Mouse (Mus musculus) lung, embryonic 15.5 days (tissue): ENCODE results near the gene Heatr6. TPM values are rescaled to one million over a fixed set of nuclear protein-coding genes. Genes with fewer than 3 reads are reported as not detected.

Source experiments
- ATAC-seq: fragments of 200-750 bp; cut with Nextera tagmentation; 2 replicates; pipeline ENCODE4 v1.8.0; 2017; ENCODE audit warnings: moderate number of reproducible peaks, borderline replicate concordance; ENCODE audit not compliant: low FRiP score, low TSS enrichment; ENCODE audit errors: extremely low read depth
- H3K27ac ChIP-seq: fragments of 300-500 bp; sonication (generic); 2 replicates; pipeline ENCODE4 v1.5.1; 2015; ENCODE audit warnings: moderate library complexity, mild to moderate bottlenecking, inconsistent platforms
- H3K27me3 ChIP-seq: fragments of 300-500 bp; sonication (generic); 2 replicates; pipeline ENCODE4 v1.6.1; 2015; ENCODE audit warnings: inconsistent platforms
- H3K36me3 ChIP-seq: fragments of 300-500 bp; sonication (generic); 2 replicates; pipeline ENCODE4 v1.6.1; 2015; ENCODE audit warnings: inconsistent platforms
- H3K4me1 ChIP-seq: fragments of 300-500 bp; sonication (generic); 2 replicates; pipeline ENCODE4 v1.6.1; 2015; ENCODE audit warnings: inconsistent platforms
- H3K4me2 ChIP-seq: fragments of 300-500 bp; sonication (generic); 2 replicates; pipeline ENCODE4 v1.6.1; 2015; ENCODE audit warnings: inconsistent platforms, mild to moderate bottlenecking, moderate library complexity
- H3K4me3 ChIP-seq: fragments of 300-500 bp; sonication (generic); 2 replicates; pipeline ENCODE4 v1.5.1; 2015; ENCODE audit warnings: mild to moderate bottlenecking, inconsistent platforms
- H3K9ac ChIP-seq: fragments of 300-500 bp; sonication (generic); 2 replicates; pipeline ENCODE4 v1.6.1; 2015; ENCODE audit warnings: inconsistent platforms
- H3K9me3 ChIP-seq: fragments of 300-500 bp; sonication (generic); 2 replicates; pipeline ENCODE4 v1.6.1; 2016; ENCODE audit warnings: inconsistent platforms
- WGBS: fragments of 180-500 bp; shearing (Covaris S2); methylation state at CpG from one replicate; pipeline ENCODE4 v1.1.7; 2015; 5-methylcytosine and 5-hydroxymethylcytosine counted together
- polyA plus RNA-seq: library from polyadenylated mRNA; unstranded; fragments of >200 nt; fragmentation: Nextera tagmentation; extraction: Ambion mirVana; gene quantifications from 2 replicates; pipeline ENCODE4 v1.2.1, GENCODE M21; 2015

Heatr6 gene
- 21.0 and 23.2 TPM in 2 replicates for polyA plus RNA-seq

DNA sequence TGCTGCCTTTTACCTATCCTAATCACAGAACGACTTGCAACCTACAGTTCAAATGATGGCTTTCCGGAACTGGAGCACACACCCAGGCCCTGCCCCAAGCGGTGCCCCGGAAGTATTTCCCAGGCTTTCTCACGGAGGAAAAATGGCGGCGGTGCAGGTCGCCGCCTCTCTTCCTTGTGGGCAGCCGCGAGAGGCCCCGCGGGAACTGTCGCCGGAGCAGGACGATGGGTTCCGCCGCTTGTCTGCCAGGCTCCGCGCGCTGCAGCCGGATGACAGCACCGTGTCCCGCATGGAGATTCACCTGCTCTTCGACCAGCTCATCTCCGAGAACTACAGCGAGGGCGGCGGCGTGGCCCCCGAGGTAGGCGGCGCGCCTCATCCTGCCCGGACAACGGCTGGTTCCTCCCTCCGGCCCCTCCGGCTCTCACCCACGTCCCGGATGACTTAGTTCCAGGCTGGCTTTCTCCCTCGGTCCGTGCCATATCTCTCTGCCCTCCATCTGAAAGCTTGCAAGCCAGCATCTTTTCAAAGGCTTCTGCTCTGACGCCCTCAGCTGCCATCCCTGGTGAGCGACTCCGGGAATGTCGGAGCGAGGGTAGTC, at the start of gene Heatr6:
Heatr6 (plus strand) TSS at position 116 of the 601 bp plus-strand sequence.
- peak within 1 kb of the TSS; percentile 81 for H3K4me3 ChIP-seq
- no peaks in the 10 kb centered on the region for H3K9me3 ChIP-seq
- peaks cover 18% of the 10 kb centered on the region; the same call in 1 of the 2 replicates for H3K27me3 ChIP-seq
- peaks cover 13% of the 10 kb centered on the region for H3K4me1 ChIP-seq
- peak within 1 kb of the TSS; percentile 82 for H3K27ac ChIP-seq
- under 1% methylated on average over 47 of the region's 47 CpGs for WGBS
- peak; percentile 95 for ATAC-seq
- H3K9ac ChIP-seq: peak within 1 kb of the TSS; percentile 75
- peaks cover 28% of the 10 kb centered on the region for H3K36me3 ChIP-seq
- peak within 1 kb of the TSS; percentile 57 for H3K4me2 ChIP-seq

GRCm38 (mm10) chr11:83703705-83704104, 49.8 kb upstream of the Heatr6 start, which contains the start of gene Wfdc17:
Wfdc17 (plus strand) TSS chr11:83703991.
- H3K9me3 ChIP-seq: no peaks in the 10 kb centered on the region
- WGBS: 28% methylated on average over 1 of the region's 1 CpGs
- H3K4me1 ChIP-seq: no peaks in the 10 kb centered on the region
- no peak within 1 kb of the TSS for H3K9ac ChIP-seq
- no peak within 1 kb of the TSS for H3K4me2 ChIP-seq
- no peak for ATAC-seq
- no peak within 1 kb of the TSS for H3K27ac ChIP-seq
- H3K36me3 ChIP-seq: no peaks in the 10 kb centered on the region
- no peak within 1 kb of the TSS for H3K4me3 ChIP-seq
- no peaks in the 10 kb centered on the region for H3K27me3 ChIP-seq

- Histone ChIP-seq H3K4me2 (no peak within 1 kb of the TSS), H3K4me3 (no peak within 1 kb of the TSS), H3K9me3 (no peaks in the 10 kb centered on the region), H3K4me1 (no peaks in the 10 kb centered on the region), H3K36me3 (no peaks in the 10 kb centered on the region), H3K27ac (no peak within 1 kb of the TSS), H3K27me3 (no peaks in the 10 kb centered on the region), H3K9ac (no peak within 1 kb of the TSS)
- no peak for ATAC-seq
- 64% methylated on average over 4 of the region's 4 CpGs for WGBS
Measured at GRCm38 (mm10) chr11:83708715-83709114, 44.8 kb upstream of the Heatr6 start, which contains the start of gene Wfdc18. Wfdc18 (plus strand) TSS chr11:83709015.

- ATAC-seq: no peak
Measured at GRCm38 (mm10) chr11:83709683-83710082, 43.8 kb upstream of the Heatr6 start.

GRCm38 (mm10) chr11:83712671-83713070, 40.8 kb upstream of the Heatr6 start:
- no peak overlapping the region for H3K27ac ChIP-seq
- H3K4me2 ChIP-seq: no peak overlapping the region
- no peaks in the 10 kb centered on the region for H3K4me1 ChIP-seq
- H3K4me3 ChIP-seq: no peak overlapping the region
- H3K9ac ChIP-seq: no peak overlapping the region
- 56% methylated on average over 1 of the region's 1 CpGs for WGBS
- no peaks in the 10 kb centered on the region for H3K27me3 ChIP-seq
- no peaks in the 10 kb centered on the region for H3K9me3 ChIP-seq
- no peak for ATAC-seq
- no peaks in the 10 kb centered on the region for H3K36me3 ChIP-seq

More at GRCm38 (mm10) chr11:83709683-83710082, 43.8 kb upstream of the Heatr6 start:
- Histone ChIP-seq H3K9ac (no peak overlapping the region), H3K9me3 (no peaks in the 10 kb centered on the region), H3K4me2 (no peak overlapping the region), H3K27me3 (no peaks in the 10 kb centered on the region), H3K27ac (no peak overlapping the region), H3K4me1 (no peaks in the 10 kb centered on the region), H3K4me3 (no peak overlapping the region), H3K36me3 (no peaks in the 10 kb centered on the region)
- WGBS: 86% methylated on average over 5 of the region's 5 CpGs

DNA sequence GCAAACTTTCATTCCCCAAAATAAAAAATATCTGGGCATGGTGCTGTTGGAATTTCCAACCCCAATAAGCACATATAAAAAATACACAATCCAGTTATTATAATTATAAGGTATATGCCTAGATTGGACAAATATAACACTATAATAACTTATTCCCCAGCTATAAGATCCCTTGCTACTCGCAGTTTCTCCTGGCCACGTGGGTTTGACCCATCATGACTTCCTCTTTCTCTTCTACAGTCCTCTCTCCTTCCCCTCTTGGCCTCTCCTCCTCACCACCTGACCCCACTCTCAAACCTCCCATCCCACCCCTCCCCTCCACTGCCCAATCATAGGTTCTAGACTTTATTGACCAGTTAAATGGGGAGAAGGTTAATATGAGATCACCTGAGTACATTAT, 39.6 kb upstream of the Heatr6 start:
- Histone ChIP-seq H3K4me1 (no peaks in the 10 kb centered on the region), H3K9ac (no peak overlapping the region), H3K27me3 (no peaks in the 10 kb centered on the region), H3K4me2 (no peak overlapping the region), H3K4me3 (no peak overlapping the region), H3K9me3 (no peaks in the 10 kb centered on the region), H3K27ac (no peak overlapping the region), H3K36me3 (no peaks in the 10 kb centered on the region)
- WGBS: 74% methylated on average over 2 of the region's 2 CpGs
- no peak for ATAC-seq

- 76% methylated on average over 6 of the region's 6 CpGs for WGBS
- H3K4me1 ChIP-seq: no peaks in the 10 kb centered on the region
- no peak for ATAC-seq
- no peaks in the 10 kb centered on the region for H3K27me3 ChIP-seq
- H3K4me2 ChIP-seq: no peak overlapping the region
- H3K4me3 ChIP-seq: no peak overlapping the region
- no peaks in the 10 kb centered on the region for H3K36me3 ChIP-seq
- H3K9ac ChIP-seq: no peak overlapping the region
- no peaks in the 10 kb centered on the region for H3K9me3 ChIP-seq
- H3K27ac ChIP-seq: no peak overlapping the region
Measured at GRCm38 (mm10) chr11:83717042-83717665, 36.3 kb upstream of the Heatr6 start.

DNA sequence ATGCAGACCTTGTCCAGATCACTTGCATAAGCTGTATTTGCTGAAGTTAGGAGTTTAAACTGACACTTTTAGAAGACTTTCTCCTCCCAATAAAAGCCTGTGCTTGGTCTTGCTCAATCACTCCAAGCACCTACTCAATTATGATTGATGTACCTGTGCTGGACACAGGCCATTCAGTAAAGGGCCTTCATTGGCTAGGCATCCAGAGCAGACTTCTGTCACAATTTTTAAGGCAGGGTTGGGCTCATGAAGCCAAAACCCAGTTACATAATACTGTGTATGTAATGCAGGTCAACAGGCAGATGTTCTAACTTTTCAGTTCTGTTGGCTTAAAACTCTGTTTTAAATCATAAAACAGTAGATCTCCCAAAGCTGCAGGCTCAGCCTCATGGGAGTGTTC, 32.7 kb upstream of the Heatr6 start:
- Histone ChIP-seq H3K9me3 (no peaks in the 10 kb centered on the region), H3K27me3 (no peaks in the 10 kb centered on the region), H3K36me3 (no peaks in the 10 kb centered on the region), H3K4me3 (no peak overlapping the region), H3K4me1 (no peaks in the 10 kb centered on the region), H3K4me2 (no peak overlapping the region), H3K9ac (no peak overlapping the region), H3K27ac (no peak overlapping the region)
- no peak for ATAC-seq

DNA sequence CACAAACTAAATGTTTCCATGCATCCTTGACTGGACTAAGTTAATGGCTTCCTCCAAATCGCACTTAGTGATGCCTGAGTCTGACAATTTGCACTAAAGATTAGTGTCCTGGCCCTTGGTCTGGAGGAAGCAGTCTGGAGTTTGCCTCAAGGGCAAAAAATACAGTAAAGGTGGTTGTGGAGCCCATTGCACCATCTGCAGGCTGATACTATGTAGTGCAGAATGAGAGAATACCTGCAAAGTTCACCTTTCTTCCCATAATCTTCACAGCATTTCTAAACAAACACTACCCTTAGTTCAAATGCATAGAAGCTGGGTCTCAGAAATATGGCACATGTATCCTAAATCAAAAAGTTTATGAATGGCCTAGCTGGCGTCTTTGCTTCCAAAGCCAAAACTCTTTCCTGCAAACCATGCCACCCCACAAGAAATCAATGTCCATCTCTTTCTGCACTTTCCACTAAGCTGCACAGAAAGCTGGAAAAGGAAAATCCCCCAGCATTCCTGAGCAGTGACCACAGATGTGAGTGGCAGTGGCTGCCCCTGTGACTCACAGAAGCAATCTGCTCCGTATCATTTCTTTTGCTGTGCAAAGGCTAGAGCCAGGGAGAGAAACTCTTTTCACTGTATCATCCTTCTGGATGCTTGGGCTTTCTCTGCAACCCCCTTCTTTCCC, 24.6 kb upstream of the Heatr6 start:
- ATAC-seq: no peak
- Histone ChIP-seq H3K9me3 (no peaks in the 10 kb centered on the region), H3K4me1 (no peaks in the 10 kb centered on the region), H3K27me3 (no peaks in the 10 kb centered on the region), H3K27ac (no peak overlapping the region), H3K9ac (no peak overlapping the region), H3K4me3 (no peak overlapping the region), H3K4me2 (no peak overlapping the region), H3K36me3 (no peaks in the 10 kb centered on the region)
- 65% methylated on average over 3 of the region's 3 CpGs for WGBS

- Histone ChIP-seq H3K4me2 (no peak overlapping the region), H3K36me3 (no peaks in the 10 kb centered on the region), H3K27ac (no peak overlapping the region), H3K9ac (no peak overlapping the region), H3K9me3 (no peaks in the 10 kb centered on the region), H3K27me3 (no peaks in the 10 kb centered on the region), H3K4me3 (no peak overlapping the region), H3K4me1 (no peaks in the 10 kb centered on the region)
- WGBS: 82% methylated on average over 1 of the region's 1 CpGs
- ATAC-seq: no peak
Measured at GRCm38 (mm10) chr11:83731116-83731515, 22.4 kb upstream of the Heatr6 start.

GRCm38 (mm10) chr11:83733071-83733640, 20.3 kb upstream of the Heatr6 start:
- Histone ChIP-seq H3K36me3 (no peaks in the 10 kb centered on the region), H3K27me3 (no peaks in the 10 kb centered on the region), H3K4me2 (no peak overlapping the region), H3K9me3 (no peaks in the 10 kb centered on the region), H3K27ac (no peak overlapping the region), H3K4me1 (no peaks in the 10 kb centered on the region), H3K9ac (no peak overlapping the region), H3K4me3 (no peak overlapping the region)
- 70% methylated on average over 5 of the region's 5 CpGs for WGBS
- no peak for ATAC-seq

DNA sequence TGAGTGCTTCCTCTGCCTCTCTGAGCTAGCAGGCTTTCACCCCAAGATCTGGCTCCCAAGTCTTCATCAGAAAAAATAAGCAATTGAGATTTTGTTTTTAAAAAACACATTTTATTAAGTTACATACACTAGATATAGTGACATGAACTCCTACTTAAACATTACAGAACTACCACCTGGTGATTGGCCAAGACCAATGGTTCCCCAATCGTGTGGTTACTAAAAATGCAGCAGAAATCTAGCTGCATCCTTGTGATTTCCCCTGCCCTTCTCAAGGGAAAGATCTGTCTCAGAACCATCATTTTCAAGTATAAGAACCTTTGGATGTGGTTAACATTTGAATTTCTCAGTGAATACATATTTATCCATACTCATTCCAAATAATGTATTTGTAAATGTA, 19.3 kb upstream of the Heatr6 start:
- 77% methylated on average over 1 of the region's 1 CpGs for WGBS
- H3K9me3 ChIP-seq: no peaks in the 10 kb centered on the region
- H3K4me1 ChIP-seq: no peaks in the 10 kb centered on the region
- H3K4me2 ChIP-seq: no peak overlapping the region
- H3K27ac ChIP-seq: no peak overlapping the region
- ATAC-seq: no peak
- H3K9ac ChIP-seq: no peak overlapping the region
- H3K27me3 ChIP-seq: no peaks in the 10 kb centered on the region
- no peaks in the 10 kb centered on the region for H3K36me3 ChIP-seq
- H3K4me3 ChIP-seq: no peak overlapping the region
